Mouse (Mus musculus) layer of hippocampus, postnatal 36 days (tissue): ENCODE measurements around the gene Cxcl12. TPM values are rescaled to one million over a fixed set of nuclear protein-coding genes. Genes with fewer than 3 reads are reported as not detected.

Experiments used
- DNase-seq, 2 experiments: peaks; one replicate each; pipeline ENCODE4 v3.0.0; 2022
- total RNA-seq, 2 experiments: library from RNA; stranded (reverse); gene quantifications; 2 replicates each; pipeline ENCODE4 v1.2.3; 2021

The Cxcl12 gene
- 10 to 100 TPM; 38.0 to 47.7 TPM for total RNA-seq

DNA sequence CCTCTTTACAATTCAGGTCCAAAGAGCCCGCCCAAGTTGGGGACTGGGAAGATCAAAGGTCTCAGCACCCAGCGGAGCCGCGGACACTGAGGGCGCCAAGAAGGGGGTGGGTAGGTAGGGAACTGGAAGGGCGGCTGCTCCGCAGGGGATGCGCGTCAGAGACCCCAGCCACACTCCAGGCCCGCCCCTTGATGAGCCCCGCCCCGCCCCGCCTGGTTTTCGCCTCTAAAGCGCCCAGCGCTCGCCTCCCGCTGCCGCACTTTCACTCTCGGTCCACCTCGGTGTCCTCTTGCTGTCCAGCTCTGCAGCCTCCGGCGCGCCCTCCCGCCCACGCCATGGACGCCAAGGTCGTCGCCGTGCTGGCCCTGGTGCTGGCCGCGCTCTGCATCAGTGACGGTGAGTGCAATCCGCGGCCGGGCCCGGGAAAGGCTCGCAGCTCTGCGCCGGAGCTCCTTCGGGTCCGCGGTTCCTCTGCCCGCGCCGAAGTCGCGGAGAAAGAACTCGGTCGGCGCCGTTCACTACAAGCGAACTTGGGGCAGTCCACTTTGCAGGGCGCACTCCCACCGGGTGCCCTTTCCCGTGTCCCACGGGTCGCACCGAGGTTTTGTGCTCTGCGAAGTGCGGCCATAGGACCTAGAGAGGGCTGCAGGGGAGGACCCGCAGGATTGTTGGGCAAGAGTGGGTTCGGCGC is at the start of gene Cxcl12:
Cxcl12 (plus strand) TSS at position 215 of the 691 bp plus-strand sequence.
- DNase-seq = peak; percentile 20 to 29

DNA sequence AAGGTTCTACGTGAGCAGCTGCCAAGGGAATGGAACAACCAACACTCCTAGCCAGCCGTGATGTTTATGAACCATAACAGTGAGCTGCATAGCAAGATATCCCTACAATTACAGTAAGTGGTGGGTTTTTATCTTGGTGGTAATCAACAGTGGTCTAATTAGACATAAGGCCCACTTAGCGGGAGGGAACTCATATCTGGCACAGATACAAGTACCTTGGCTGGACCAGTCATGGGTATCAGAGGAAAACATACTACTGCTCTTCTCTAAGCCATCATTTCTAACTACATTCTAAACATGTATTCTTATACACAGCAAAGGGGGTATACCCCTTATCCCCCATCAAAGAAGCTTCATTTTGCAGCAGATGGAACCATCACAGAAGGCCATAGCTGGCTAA is 46.3 kb upstream of the Cxcl12 start:
- DNase-seq = no peak

DNA sequence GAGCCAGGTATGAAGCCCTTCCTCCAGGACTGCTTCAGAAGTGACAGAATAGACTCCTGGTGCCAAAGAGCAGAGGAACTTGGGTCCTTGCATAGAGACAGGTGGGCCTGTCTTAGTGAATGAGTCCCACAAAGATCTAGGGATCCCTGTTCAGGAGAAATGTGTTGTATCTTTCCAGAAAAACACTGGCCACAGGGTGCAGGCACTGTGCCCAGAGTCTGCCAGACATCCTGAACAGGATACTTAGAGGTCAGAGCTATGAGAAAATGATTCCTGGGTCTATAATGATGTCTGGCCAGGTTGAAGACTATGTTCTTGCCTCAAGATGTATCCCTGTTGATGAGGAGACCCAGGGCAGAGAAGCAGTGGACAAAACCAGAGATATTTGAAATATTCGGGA is 42.0 kb upstream of the Cxcl12 start:
- no peak for DNase-seq

DNA sequence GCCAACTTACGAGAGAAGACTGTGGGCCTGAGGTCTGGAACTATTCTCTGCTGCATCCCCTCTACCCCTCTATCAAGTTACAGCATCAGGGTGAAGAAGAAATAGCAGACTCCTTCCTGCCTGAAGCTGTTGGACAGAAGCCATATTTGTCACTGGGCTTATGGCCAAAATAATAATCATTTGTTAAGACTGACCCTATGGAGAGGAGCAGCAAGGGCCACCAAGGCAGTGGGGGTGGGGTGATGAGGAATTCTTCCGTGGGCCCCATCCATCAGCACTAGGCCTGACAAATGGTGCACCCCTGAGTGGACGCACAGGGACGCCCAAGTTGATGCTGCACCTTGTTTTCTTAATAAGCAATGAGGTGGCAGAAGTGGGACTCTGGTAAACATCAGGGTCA is 38.9 kb upstream of the Cxcl12 start:
- DNase-seq = no peak

DNA sequence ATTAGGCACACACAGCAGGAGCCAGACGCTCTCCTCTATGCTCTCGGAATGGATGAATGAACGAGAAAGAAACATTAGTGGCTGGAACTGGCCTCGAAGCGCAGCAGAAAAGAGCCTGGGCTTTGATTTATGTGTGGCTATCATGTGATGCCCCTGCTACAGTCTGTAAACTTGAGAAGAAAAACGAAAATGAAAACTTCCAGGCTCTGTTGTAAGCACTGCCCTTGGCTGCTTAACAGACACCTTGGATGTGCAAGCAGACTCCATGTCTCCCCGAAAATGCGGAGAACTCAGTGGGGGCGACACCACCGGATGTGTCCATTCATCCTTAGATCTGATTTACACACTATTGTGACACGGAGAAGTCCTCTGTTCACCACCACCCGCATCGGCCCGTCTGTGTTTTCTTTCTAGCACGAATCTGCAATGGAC is 37.6 kb upstream of the Cxcl12 start:
- no peak for DNase-seq

DNA sequence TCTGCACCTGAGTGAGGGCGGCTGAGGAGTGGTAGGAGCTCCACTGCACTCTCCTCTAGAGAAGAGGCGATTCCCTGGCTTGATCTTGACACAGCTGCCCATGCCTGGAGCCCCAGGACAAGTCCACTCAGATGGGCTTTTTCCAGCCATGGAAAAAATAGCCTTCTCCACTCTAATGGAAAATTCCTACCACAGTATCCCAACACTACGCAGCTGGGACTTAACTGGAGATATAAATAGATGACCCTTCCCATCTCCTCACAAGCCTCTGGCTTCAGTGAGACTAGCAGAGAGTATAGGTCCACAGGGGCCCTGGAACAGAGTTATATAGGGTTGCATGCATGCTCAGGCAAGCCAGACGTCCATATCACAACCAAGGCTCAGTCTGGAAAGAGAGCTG is 33.8 kb upstream of the Cxcl12 start:
- no peak for DNase-seq

DNA sequence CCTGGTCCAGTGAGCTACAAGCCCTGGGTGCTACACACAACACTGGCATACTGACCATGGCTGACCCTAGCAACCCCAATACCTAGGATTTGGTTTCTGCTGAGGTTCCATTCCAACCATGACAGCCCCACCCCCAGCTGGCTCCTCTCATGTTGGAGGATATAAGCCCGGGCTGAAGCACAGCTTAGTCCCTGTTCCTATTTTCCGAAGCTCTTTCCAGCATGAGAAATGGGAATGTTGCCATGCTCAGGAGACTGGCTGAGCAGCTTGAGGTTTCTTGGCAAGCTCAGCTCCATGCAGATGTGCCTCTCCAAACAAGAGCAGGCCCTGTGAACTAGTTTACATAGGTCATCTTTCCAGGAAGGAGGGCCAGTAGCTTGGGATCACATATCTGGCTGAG is 30.6 kb upstream of the Cxcl12 start:
- no peak for DNase-seq

DNA sequence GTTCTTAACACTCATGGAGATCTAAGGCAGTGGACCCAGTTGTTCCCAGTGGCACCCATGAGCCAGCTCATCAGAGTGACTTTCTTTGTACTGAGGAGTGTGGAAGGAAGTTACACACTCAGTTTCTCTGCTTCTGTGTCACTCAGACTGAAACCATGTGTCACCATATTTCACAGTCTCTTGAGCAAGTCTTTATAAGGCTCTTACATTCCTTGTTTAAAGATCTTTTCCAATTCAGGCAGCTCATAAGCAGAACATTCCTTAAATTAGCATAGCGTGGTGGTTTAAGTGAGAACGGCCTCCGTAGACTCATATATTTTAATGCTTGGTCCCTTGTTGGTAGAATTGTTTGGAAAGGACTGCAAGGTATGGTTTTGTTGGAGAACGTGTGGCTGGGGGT is 27.4 kb upstream of the Cxcl12 start:
- no peak for DNase-seq

DNA sequence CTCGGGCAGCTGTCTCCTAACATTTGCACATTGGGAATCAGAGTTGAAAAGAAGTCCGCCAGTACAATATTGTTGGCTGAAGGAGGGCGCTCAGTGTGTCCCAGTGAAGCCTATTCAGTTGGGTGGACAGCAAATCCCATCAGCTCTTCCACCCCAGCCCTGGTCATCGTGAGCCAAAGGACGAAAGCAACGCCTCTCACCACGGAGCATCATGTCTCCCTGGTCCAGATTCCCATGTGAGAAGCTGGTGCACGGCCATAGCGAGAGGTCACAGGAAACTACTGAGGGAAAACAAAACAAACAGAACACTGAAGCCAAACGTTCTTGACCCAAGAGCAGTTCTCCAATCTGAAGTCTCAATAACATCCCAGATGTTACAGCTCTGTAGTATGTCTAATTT is 21.4 kb upstream of the Cxcl12 start:
- DNase-seq = no peak

DNA sequence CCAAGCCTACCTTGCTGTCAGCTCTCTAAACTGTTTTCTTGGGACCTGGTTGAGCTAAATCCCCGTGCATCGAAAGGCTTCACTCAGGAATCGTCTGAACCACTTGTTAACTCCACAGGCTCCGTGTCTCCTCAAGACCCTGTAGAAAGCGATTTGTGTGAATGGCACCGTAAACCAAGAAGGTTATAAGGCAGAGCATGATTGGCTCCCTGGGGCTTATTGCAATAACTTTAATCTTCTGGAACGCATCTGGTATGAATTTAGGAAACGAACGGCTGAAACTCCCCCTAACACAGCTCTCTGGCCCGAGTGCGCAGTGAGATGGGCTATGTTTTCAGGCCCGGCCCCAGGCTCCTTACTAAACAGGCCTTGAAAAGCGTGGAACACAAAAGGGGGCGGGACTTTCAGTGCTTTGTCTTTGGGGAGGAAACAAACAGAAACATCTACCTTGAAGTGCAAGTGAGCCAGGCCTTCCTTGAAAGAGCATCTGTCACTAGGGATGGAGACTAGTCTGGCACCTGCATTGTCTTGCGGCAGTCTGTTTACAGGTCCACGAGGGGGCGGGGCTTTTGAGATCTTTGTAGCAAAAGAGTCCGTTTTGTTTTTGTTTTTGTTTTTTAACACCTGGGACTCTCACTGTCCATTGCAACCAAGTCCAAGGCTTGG is 16.7 kb upstream of the Cxcl12 start:
- no peak for DNase-seq

DNA sequence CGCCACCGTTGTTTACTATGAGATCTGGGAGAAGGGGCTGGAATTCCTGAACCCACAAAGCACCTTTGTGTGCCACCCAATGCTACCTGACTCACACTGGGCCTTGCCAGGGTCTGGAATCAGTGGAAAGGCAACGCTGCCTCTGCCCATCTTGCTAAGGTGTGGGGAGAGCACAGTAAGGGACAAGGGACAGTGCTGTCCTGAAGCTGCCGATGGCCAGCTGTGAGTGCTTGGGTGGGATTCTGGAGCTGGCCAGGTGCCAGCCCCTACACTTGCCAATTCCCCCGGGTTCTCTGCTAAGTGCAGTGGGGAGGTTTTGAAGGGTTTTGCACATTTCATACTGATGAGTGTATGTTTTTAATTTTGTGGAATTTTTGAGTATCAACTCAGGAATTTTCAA is 15.3 kb upstream of the Cxcl12 start:
- DNase-seq = no peak

DNA sequence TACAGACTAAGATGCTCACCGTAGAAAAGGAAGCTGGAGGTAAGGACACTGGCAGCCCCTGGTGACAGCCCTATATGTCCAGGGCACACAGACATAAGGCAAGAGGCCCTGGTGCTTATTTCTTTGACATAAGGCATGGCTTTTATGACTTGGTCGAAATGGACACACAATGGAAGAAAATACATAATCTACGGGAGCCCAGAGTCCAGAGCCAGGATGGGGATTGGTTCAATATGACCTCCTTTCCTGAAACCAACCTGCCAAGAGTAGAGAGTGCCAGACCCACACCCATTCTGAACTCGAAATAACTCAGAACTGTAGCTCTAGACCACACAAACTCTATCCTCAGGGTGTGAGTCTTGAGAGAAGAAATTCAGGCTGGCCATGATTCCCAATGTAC is 11.5 kb upstream of the Cxcl12 start:
- DNase-seq = no peak

DNA sequence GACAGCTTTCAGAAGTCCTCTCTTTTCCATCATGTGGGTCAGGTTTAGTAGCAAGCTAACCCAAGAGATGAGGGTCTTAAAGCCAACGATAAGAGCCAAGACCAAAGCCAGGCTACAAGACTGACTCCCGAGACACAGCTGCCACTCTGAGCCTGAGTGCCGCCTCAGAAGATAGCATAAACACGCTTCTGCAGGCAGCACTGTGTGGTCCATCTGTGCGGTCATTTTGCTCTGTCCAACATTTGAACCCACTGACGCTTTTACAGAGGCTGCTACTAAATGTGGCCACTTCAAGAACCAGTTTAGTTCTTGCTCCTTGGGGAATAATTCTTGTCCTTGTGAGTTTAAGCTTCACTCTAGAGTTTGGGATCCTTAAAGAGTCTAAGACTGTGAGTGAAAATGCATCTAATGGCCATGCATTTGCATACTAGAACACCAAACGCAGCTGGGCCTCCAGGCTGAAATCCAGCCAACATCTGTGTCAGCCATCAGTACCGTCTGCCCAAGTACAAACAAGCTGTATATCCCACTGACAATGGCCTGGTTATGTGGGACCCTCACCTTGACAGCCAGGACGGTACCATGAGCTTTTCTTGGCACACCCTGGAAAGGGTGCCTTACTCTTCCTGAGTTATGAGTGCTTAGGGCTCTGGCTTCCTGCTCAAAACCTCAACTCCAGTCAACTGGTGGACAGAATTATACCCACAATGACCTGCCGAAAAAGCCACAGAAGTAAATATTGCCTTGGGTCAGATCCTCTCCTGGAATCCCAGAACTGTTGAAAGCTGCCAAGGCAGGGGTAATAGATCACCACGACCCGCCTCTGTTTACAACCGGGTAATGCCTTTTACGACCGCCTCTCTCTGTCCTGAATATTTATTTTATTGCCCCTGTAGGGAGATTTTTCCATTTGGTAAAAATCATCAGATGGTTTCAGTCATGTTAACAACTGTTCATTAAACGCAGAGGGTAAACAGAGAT is 8.3 kb upstream of the Cxcl12 start:
- DNase-seq = no peak

DNA sequence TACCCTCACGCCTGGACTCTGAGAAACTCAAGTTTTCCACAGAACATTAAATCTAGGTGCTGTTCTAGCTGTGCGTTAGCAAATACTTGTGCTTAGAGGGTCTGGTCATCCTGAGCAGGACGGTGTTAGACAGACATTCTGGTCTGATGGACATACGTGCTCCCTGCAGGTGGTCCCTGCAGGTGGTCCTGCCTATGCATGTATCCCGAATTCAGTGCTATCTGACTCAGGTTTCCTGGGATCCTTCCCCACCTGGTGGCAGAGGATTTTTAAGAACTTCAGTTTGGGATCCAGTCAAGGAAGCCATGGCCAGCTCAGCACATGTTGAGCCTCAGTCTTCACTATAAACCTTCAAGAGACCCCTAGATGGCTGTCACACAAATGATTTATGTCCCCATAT is 4.8 kb upstream of the Cxcl12 start:
- no peak for DNase-seq

DNA sequence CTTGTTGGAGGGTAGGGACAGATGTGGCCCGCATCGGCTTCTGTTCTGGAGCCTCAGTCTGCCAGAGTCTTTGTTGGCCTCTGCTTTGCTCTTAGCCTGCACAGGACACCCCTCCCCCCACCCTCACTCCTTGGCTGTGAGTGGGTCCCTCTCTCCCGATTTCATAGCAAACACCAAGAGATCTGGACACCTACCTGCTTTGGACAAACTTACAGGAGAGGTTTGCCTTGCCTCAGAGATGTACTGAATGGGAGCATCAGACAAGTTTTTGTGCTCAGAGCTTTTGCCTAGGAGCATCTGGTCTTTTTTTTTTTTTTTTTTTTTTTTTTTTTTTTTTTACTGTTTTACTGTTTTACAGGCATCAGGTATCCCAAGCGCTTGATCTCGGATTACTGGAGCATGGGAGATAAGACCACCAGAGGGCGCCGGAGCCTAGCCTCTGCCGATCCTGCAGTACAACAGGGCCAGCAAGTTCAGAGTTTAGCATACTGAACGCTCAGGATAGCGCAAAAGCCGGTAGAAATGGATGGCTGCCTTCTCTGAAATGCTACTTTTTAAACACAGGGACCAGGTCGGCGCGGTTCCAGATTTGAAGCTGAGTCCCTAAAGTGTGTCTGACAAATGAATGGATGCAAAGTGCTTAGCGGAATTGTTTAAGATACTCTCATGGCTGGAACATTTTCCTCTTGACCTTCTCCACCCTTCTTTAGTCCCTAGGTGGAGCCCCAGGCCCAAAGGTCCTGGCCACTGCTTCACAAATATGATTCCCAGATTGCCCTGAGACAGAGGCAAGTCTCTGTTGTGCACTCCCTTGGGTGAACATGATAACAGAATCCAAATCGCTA is 1.5 kb upstream of the Cxcl12 start:
- peak; percentile 85 for DNase-seq

DNA sequence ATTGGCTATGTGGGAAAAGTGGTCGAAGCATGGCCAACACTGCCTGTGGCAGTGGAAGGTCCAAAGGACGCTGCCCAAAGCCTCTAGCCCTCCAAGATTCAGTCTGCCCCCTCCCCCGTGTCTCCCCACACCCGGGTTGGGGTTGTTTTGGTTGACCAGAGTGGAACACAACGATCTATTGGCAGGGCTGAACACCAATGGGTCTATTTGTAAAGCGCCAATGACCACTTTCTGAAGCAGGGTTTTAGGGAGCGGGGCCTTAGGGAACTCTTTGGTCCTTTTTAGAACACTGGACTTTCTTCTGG is 957 bp upstream of the Cxcl12 start:
- peak in 1 of 2 experiments; percentile 1 for DNase-seq

DNA sequence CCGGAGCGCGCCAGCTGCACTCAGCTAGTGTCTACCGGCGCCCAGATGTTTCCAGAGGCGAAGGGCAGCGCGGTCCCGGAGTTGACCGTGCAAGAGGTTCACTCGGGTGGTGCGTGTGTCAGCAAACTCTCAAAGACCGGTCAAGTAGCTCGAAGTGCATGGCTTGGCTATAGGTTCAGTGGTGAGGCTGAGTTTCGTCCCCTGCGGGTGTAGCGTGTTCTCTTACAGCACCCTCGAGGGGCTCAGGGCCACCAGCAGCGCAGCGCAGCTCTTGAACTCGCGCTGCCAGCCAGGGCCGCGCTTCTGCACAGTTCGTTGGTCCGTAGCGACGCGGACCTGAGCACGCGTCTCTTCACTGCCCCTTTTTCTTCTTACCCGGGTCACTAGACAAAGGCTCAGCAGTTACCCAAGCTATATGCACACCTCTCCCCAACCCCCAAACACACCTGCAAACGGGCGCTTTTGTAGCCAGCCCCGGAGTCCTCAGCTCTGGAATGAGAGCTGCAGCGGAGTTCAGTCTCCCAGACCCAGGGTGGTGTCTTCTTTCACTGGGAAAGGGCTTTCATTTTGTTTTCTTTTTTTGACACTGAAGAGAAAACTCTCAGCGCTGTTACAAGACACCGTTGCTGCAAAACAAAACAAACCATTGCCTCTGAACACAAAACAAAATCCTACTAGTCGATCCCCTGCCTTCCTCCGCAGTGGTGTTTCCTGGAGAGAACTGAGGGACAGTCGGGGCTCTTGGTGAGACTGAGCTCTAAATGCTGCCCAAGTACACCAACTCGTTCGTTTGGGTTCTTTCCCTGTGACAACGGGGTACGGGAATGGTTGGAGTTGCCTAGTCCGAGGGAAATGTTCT is 945 bp downstream of the Cxcl12 start:
- DNase-seq = peak in 1 of 2 experiments; percentile 8

DNA sequence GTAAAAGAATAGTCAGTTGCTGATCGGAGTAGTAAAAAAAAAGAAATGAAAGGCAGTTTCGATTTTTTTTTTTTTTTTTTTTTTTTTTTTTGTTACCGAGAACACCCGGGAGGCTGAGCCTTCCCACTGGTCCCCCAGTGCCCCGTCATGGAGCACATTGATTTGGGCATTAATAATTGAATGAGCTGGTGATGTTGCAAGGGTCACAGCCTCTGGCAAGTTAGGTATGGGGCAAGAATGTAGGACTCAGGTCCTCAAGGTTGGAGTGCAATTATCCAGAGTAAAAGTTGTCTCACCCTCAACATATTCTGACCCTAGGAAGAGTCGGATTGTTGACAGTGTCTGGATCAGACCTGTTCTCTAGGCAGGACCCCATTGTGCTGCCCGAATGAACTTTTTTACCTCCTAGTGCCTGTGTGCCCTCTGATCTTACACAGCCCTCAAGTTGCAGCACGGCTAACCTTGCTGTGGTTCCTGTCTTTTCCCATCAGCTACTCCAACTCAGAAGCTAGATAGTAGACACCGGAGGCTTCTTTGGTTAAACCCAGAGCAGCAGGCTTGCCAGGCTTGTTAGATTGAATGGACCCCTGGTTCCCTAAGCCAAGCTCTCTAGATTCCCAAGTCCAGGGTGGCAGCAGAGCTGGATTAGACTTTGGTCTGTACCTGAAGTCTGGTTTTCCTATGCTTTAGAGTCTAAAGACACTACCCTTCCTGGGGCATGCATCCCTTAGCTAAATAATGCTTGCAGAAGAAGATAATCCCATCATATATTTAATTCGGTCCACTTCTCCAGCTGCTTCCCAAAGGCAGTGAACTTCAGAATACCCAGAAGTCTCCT is 1.8 kb downstream of the Cxcl12 start:
- DNase-seq = no peak

DNA sequence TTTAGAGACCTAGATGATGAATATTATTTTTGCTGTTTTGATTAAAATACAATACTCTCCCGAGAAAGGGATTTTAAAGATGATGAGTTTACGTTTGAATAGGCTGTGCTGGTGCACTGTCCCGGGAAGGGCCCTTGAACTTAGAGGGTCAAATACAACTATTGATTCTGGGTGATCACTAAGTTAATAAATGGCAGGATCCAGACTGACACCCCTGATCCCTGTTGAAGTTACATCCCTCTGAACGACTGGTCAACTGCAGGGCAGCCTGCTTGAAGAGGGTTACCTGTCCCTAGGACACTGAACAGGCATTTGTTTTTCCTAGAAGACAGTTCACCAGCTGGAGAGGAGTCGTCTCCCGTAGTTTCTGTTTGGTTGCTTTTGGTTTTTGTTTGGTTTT is 4.0 kb downstream of the Cxcl12 start:
- DNase-seq = no peak

DNA sequence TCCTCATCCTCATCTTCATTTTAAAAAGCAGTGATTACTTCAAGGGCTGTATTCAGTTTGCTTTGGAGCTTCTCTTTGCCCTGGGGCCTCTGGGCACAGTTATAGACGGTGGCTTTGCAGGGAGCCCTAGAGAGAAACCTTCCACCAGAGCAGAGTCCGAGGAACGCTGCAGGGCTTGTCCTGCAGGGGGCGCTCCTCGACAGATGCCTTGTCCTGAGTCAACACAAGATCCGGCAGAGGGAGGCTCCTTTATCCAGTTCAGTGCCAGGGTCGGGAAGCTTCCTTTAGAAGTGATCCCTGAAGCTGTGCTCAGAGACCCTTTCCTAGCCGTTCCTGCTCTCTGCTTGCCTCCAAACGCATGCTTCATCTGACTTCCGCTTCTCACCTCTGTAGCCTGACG is 5.5 kb downstream of the Cxcl12 start:
- DNase-seq = peak; percentile 66 to 70
